In genomic region chr4:137305066-137305465, GRCm38 (mm10) we compare ENCODE assay signal across 22 mouse cellular contexts. TPM values are rescaled to one million over a fixed set of nuclear protein-coding genes. Genes with fewer than 3 reads are reported as not detected.
"Had no signal": no experiment of that assay in that cellular context is flagged by ENCODE, and none has a peak within 500 bp of the region (broad histone marks: within the 10 kb centered on the region; RNA-seq: fewer than 3 reads in every experiment).

No protein-coding gene starts in this region.

- H3K36me3 ChIP-seq: heart, embryonic 15.5 days; hindbrain, embryonic 13.5 days; hindbrain, embryonic 15.5 days had no signal

- H3K9me3 ChIP-seq: heart, embryonic 13.5 days; heart, embryonic 15.5 days; hindbrain, embryonic 13.5 days; hindbrain, embryonic 15.5 days; limb, embryonic 13.5 days; limb, embryonic 15.5 days; liver, embryonic 12.5 days had no signal

- H3K4me2 ChIP-seq: heart, embryonic 11.5 days; heart, embryonic 13.5 days; heart, embryonic 15.5 days; hindbrain, embryonic 13.5 days; hindbrain, embryonic 15.5 days; limb, embryonic 13.5 days; limb, embryonic 15.5 days; liver, embryonic 12.5 days had no signal

- DNase-seq: gastrocnemius, postnatal 14 days; gastrocnemius, postnatal 36 days; heart, adult 18-20 months; kidney, adult 2 months; kidney, adult 9 months; kidney, postnatal 14 days; kidney, postnatal 36 days; layer of hippocampus, adult 9-11 months; layer of hippocampus, postnatal 36 days; left cerebral cortex, postnatal 4 days; lung, adult 18-20 months had no signal

- H3K27ac ChIP-seq: heart, embryonic 13.5 days; heart, embryonic 15.5 days; hindbrain, embryonic 13.5 days; hindbrain, embryonic 15.5 days; hindbrain, postnatal 0 days; limb, embryonic 13.5 days; liver, embryonic 12.5 days; liver, embryonic 14.5 days had no signal

- ATAC-seq: hindbrain, postnatal 0 days; liver, embryonic 12.5 days had no signal

- H3K9ac ChIP-seq: heart, embryonic 13.5 days; heart, embryonic 15.5 days; hindbrain, embryonic 15.5 days; limb, embryonic 13.5 days; limb, embryonic 15.5 days; liver, embryonic 12.5 days; liver, embryonic 14.5 days had no signal

- H3K4me3 ChIP-seq: heart, embryonic 13.5 days; heart, embryonic 15.5 days; hindbrain, embryonic 13.5 days; hindbrain, embryonic 15.5 days; limb, embryonic 13.5 days; limb, embryonic 15.5 days; liver, embryonic 12.5 days had no signal

- H3K27me3 ChIP-seq: heart, embryonic 13.5 days; heart, embryonic 15.5 days; hindbrain, embryonic 13.5 days; hindbrain, embryonic 15.5 days; limb, embryonic 13.5 days; limb, embryonic 15.5 days; liver, embryonic 12.5 days had no signal

RNA-seq across cellular contexts. Expression of gene Wnt4, which starts 27.8 kb away (rescaled TPM):
- total RNA-seq: hematopoietic stem cell, adult 5-6 weeks had no signal
